ENCODE assay signal across 8 mouse cellular contexts in the genomic region with DNA sequence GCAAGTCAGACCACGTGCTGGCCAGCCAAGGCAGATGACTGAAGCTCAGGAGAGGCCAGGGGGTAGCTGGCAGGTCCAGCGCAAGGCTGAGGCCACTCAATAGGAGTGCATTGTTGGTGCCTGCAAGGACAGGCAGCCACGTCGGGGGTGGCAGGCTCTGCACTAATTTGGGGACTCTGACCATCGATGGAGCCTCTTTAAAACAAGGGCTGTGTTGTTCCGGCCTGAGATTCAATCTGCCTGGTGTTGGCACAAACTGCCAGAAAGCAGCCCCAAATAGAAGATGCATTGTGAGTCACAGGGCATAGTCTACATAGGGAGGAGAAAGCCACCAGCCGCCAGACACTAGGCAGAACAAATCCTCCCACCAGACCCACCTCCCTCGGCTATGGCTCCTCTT. TPM values are rescaled to one million over a fixed set of nuclear protein-coding genes. Genes with fewer than 3 reads are reported as not detected.
A peak's percentile ranks its signal among the peaks of the same experiment; 100 is the strongest.
DNase-seq lines count a peak whose midpoint lies in the region; ATAC-seq lines count a peak whose summit lies in the region.

No protein-coding gene starts in this region.

- DNase-seq in cerebellum, adult 11-12 months, result peak; percentile 51
- no peak for DNase-seq in cerebellum, postnatal 25 days
- DNase-seq in right cerebral cortex, adult 18-20 months, result peak; percentile 76
- DNase-seq in right cerebral cortex, postnatal 14 days, result no peak
- no peak for DNase-seq in limb, embryonic 10.5 days (ENCODE audit: low spot score)
- DNase-seq in kidney, postnatal 10 days, result no peak
- DNase-seq in thymus, adult 18-20 months, result no peak

- no peak for ATAC-seq in erythroblast, adult 5-6 weeks (replicated peaks; ENCODE audit: low FRiP score, poor library complexity, severe bottlenecking)

- H3K36me3 ChIP-seq in limb, embryonic 10.5 days, result no peaks in the 10 kb centered on the region

- H3K27me3 ChIP-seq in limb, embryonic 10.5 days (ENCODE audit: low read depth, poor library complexity, severe bottlenecking), result no peaks in the 10 kb centered on the region

- no peak overlapping the region for H3K4me3 ChIP-seq in limb, embryonic 10.5 days

- peak overlapping the region; percentile 15; the same call in 1 of the 2 replicates for H3K27ac ChIP-seq in limb, embryonic 10.5 days

- WGBS in limb, embryonic 10.5 days, result 79% methylated on average over 8 of the region's 8 CpGs

- H3K4me1 ChIP-seq in limb, embryonic 10.5 days, result peaks cover 49% of the 10 kb centered on the region

- H3K9me3 ChIP-seq in limb, embryonic 10.5 days (replicated peaks), result no peaks in the 10 kb centered on the region

RNA-seq across cellular contexts. Expression of a gene that starts 23.6 kb away (rescaled TPM):
- polyA plus RNA-seq in limb, embryonic 10.5 days (2016; fragmentation: Nextera tagmentation; extraction: Ambion mirVana), result 0.05 and 0.33 TPM in 2 replicates
- total RNA-seq in erythroblast, adult 5-6 weeks (2015; ENCODE audit: low replicate concordance), result 5.4 and 7.1 TPM in 2 replicates
- 5.0 and 5.1 TPM in 2 replicates for total RNA-seq in erythroblast, adult 5-6 weeks (2017; ENCODE audit: low replicate concordance)

RNA-seq across cellular contexts. Expression of a gene that starts 31.3 kb away (rescaled TPM):
- polyA plus RNA-seq in limb, embryonic 10.5 days (2016; fragmentation: Nextera tagmentation; extraction: Ambion mirVana), result 428 and 436 TPM in 2 replicates
- 46.7 and 50.4 TPM in 2 replicates for total RNA-seq in erythroblast, adult 5-6 weeks (2015; ENCODE audit: low replicate concordance)
- total RNA-seq in erythroblast, adult 5-6 weeks (2017; ENCODE audit: low replicate concordance), result 20.5 and 34.4 TPM in 2 replicates

RNA-seq across cellular contexts. Expression of a gene that starts 56.9 kb away (rescaled TPM):
- 33.9 and 44.0 TPM in 2 replicates for polyA plus RNA-seq in limb, embryonic 10.5 days (2016; fragmentation: Nextera tagmentation; extraction: Ambion mirVana)
- total RNA-seq in erythroblast, adult 5-6 weeks (2015; ENCODE audit: low replicate concordance), result 6.7 and 10.0 TPM in 2 replicates
- 4.9 and 5.9 TPM in 2 replicates for total RNA-seq in erythroblast, adult 5-6 weeks (2017; ENCODE audit: low replicate concordance)

Comparison
In these comparisons a context has a peak if more than half of its experiments do, and no peak if none do; other contexts are left out.
1. DNase-seq: peak in cerebellum, adult 11-12 months (single experiment) and right cerebral cortex, adult 18-20 months (single experiment); none in cerebellum, postnatal 25 days (0 of 2), right cerebral cortex, postnatal 14 days (single experiment), limb, embryonic 10.5 days (single experiment), kidney, postnatal 10 days (single experiment) and thymus, adult 18-20 months (0 of 2).